Mouse (Mus musculus): Measurements from ENCODE around the gene 2010111I01Rik.

GRCm38 (mm10) chr13:62970515-62971269 is 6.0 kb downstream of the 2010111I01Rik start:
- TF ChIP-seq EP300 (IDR thresholded peaks at IDR 0.05; ENCODE audit: low read depth) (no peak), CTCF (IDR thresholded peaks at IDR 0.05; ENCODE audit: low read depth) (no peak)

Data from heart, postnatal 0 days (tissue).